Mouse (Mus musculus): ENCODE data around the gene Gria2. TPM values are rescaled to one million over a fixed set of nuclear protein-coding genes. Genes with fewer than 3 reads are reported as not detected.
A peak's percentile ranks its signal among the peaks of the same experiment; 100 is the strongest.

The Gria2 gene
- polyA plus RNA-seq (2021) = not detected

- POLR2A ChIA-PET = no interaction called here
Measured at GRCm38 (mm10) chr3:80802596-80803081, at the start of gene Gria2. Gria2 (minus strand) TSS chr3:80802835.

DNA sequence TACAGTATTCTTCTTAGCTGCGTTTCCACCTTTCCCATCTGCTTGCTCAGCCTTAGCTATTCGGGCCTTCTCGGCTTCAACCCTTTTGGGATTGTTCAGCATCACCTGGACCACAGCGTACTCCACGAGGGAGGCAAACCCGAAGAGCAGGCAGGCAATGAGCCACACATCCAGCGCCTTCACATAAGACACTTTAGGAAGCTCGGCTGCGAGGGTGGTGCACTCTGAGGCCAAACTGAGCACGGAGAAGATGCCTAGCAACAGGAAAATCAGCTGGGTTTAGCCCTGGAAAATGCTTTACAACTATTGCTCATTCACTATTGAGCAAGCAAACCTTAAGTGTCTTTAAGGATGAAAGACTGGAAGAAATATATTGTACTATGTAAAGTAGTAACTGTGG, 48.3 kb upstream of the Gria2 start:
- TF ChIP-seq CTCF (IDR thresholded peaks at IDR 0.05) = no peak
- ChIA-PET CTCF (no interaction called here), POLR2A (interaction anchor here (1.1 kb wide), 1 partner anchor 8 kb away, joined by 3 read pairs; no protein-coding TSS in a partner anchor)
- in situ Hi-C loops (cut with MboI; ENCODE audit: low pct_unique_long_range_greater_than_20kb) = no loop called here
- ATAC-seq = no peak
- DNase-seq (ENCODE audit: low read depth, low spot score) = no peak
- H3K27me3 ChIP-seq = peaks cover 20% of the 10 kb centered on the region

More at GRCm38 (mm10) chr3:80802596-80803081, at the start of gene Gria2:
- DNase-seq (ENCODE audit: low read depth, low spot score) = peak; percentile 37
- H3K27me3 ChIP-seq = peaks cover 39% of the 10 kb centered on the region
- in situ Hi-C loops (cut with MboI; ENCODE audit: low pct_unique_long_range_greater_than_20kb) = loop anchor here (5.0 kb wide), 1 partner anchor 725 kb away; no protein-coding TSS in a partner anchor
- CTCF ChIA-PET = interaction anchor here (0.9 to 1.2 kb wide), 2 partner anchors 48 to 721 kb away, joined by 3 read pairs; no protein-coding TSS in a partner anchor
- ATAC-seq = peak; percentile 92
- no peak for TF ChIP-seq CTCF (IDR thresholded peaks at IDR 0.05)

DNA sequence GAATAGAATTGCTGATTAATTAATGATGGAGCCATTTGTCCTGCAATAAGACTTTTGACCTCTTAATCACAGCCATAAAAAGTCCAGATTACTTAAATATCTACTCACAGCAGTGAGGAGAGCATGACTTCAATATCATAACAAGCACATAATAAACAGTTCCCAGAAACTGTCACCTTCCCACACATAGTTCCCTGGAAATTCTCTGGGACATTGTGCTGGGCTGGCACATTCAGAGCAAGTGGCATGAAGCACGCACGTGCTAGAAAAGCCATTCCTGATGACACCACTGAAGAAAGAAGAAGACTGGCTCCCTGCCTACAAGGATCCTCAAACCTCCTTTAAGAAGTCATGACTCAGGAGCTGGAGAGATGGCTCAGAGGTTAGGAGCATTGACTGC, 43.0 kb upstream of the Gria2 start:
- ChIA-PET POLR2A (no interaction called here), CTCF (no interaction called here)
- DNase-seq (ENCODE audit: low read depth, low spot score) = no peak
- TF ChIP-seq CTCF (IDR thresholded peaks at IDR 0.05) = no peak
- no peak for ATAC-seq
- H3K27me3 ChIP-seq = peaks cover 31% of the 10 kb centered on the region
- in situ Hi-C loops (cut with MboI; ENCODE audit: low pct_unique_long_range_greater_than_20kb) = no loop called here

GRCm38 (mm10) chr3:80839845-80840244, 37.2 kb upstream of the Gria2 start:
- peaks cover 44% of the 10 kb centered on the region for H3K27me3 ChIP-seq
- ATAC-seq (no peak), DNase-seq (ENCODE audit: low read depth, low spot score) (no peak)
- no peak for TF ChIP-seq CTCF (IDR thresholded peaks at IDR 0.05)
- ChIA-PET CTCF (interaction anchor here (1.2 to 1.4 kb wide), 2 partner anchors 9 to 10 kb away, joined by 3 to 4 read pairs; no protein-coding TSS in a partner anchor), POLR2A (no interaction called here)
- in situ Hi-C loops (cut with MboI; ENCODE audit: low pct_unique_long_range_greater_than_20kb) = no loop called here

- in situ Hi-C loops (cut with MboI; ENCODE audit: low pct_unique_long_range_greater_than_20kb) = no loop called here
- no peak for ATAC-seq
- CTCF ChIA-PET = no interaction called here
- peaks cover 38% of the 10 kb centered on the region for H3K27me3 ChIP-seq
- POLR2A ChIA-PET = no interaction called here
- DNase-seq (ENCODE audit: low read depth, low spot score) = no peak
- no peak for TF ChIP-seq CTCF (IDR thresholded peaks at IDR 0.05)
Measured at GRCm38 (mm10) chr3:80837583-80837982, 34.9 kb upstream of the Gria2 start.

GRCm38 (mm10) chr3:80823975-80824374, 21.3 kb upstream of the Gria2 start:
- ChIA-PET CTCF (no interaction called here), POLR2A (no interaction called here)
- ATAC-seq = no peak
- DNase-seq (ENCODE audit: low read depth, low spot score) = no peak
- H3K27me3 ChIP-seq = peaks cover 55% of the 10 kb centered on the region
- TF ChIP-seq CTCF (IDR thresholded peaks at IDR 0.05) = no peak
- in situ Hi-C loops (cut with MboI; ENCODE audit: low pct_unique_long_range_greater_than_20kb) = no loop called here

- H3K27me3 ChIP-seq = peaks cover 61% of the 10 kb centered on the region
- CTCF ChIA-PET = no interaction called here
- no peak for TF ChIP-seq CTCF (IDR thresholded peaks at IDR 0.05)
- ATAC-seq = no peak
- POLR2A ChIA-PET = no interaction called here
- in situ Hi-C loops (cut with MboI; ENCODE audit: low pct_unique_long_range_greater_than_20kb) = no loop called here
- no peak for DNase-seq (ENCODE audit: low read depth, low spot score)
Measured at GRCm38 (mm10) chr3:80818619-80819018, 16.0 kb upstream of the Gria2 start.

- POLR2A ChIA-PET = no interaction called here
- peaks cover 53% of the 10 kb centered on the region for H3K27me3 ChIP-seq
- CTCF ChIA-PET = no interaction called here
- no peak for TF ChIP-seq CTCF (IDR thresholded peaks at IDR 0.05)
- in situ Hi-C loops (cut with MboI; ENCODE audit: low pct_unique_long_range_greater_than_20kb) = no loop called here
- ATAC-seq = no peak
- no peak for DNase-seq (ENCODE audit: low read depth, low spot score)
Measured at GRCm38 (mm10) chr3:80813734-80814133, 11.1 kb upstream of the Gria2 start.

DNA sequence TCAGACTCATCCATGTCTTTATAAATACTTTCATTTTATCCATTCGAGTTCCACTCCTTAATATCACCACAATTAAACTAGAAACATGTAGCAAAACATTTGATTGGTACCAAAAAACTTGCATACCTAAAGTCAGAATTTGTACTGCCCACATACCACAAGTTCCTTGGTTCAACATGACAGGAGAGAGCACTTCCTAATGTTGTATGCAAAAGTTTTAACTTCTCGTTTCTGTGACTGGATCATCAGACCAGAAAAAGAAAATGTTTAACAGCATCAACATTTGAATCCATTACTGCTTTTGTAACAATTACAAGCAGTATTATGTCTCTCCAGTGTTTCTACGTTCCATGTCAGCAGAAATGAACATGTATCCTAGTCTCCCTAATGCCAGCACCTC, 9.6 kb upstream of the Gria2 start:
- no peak for TF ChIP-seq CTCF (IDR thresholded peaks at IDR 0.05)
- in situ Hi-C loops (cut with MboI; ENCODE audit: low pct_unique_long_range_greater_than_20kb) = no loop called here
- H3K27me3 ChIP-seq = peaks cover 61% of the 10 kb centered on the region
- POLR2A ChIA-PET = interaction anchor here (0.6 kb wide), 1 partner anchor 530 kb away, joined by 3 read pairs; no protein-coding TSS in a partner anchor
- CTCF ChIA-PET = interaction anchor here (1.4 kb wide), 1 partner anchor 9 kb away, joined by 4 read pairs; no protein-coding TSS in a partner anchor
- no peak for ATAC-seq
- DNase-seq (ENCODE audit: low read depth, low spot score) = no peak

DNA sequence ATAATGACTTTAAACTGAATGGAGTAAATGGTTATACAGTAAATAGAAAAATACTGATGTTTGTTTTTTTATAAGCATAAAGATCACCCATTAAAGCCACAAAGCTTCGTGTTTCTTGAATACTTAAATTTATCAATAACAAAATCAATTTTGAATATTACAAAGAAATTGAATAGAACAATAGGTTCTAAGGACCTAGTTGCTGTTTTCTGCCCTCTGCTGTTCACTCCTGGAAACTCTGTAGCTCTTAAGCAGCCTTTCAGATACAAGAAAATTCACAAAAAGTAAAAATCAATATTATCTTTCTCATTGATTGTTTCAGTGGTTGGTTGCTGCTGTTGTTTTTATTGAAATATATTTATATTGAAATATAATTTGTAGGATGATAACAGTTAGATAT, 2.7 kb upstream of the Gria2 start:
- in situ Hi-C loops (cut with MboI; ENCODE audit: low pct_unique_long_range_greater_than_20kb) = loop anchor here (5.0 kb wide), 1 partner anchor 948 kb away; no protein-coding TSS in a partner anchor
- ChIA-PET CTCF (interaction anchor here (1.0 to 1.8 kb wide), 4 partner anchors 20 to 980 kb away, joined by 3 to 5 read pairs (median 4); no protein-coding TSS in a partner anchor), POLR2A (no interaction called here)
- DNase-seq (ENCODE audit: low read depth, low spot score) (no peak), ATAC-seq (no peak)
- H3K27me3 ChIP-seq = peaks cover 39% of the 10 kb centered on the region
- no peak for TF ChIP-seq CTCF (IDR thresholded peaks at IDR 0.05)

- CTCF ChIA-PET = interaction anchor here (1.3 to 1.8 kb wide), 2 partner anchors 19 to 87 kb away, joined by 3 to 4 read pairs; no protein-coding TSS in a partner anchor
- in situ Hi-C loops (cut with MboI; ENCODE audit: low pct_unique_long_range_greater_than_20kb) = loop anchor here (5.0 kb wide), 1 partner anchor 727 kb away; no protein-coding TSS in a partner anchor
- peaks cover 41% of the 10 kb centered on the region for H3K27me3 ChIP-seq
- no peak for TF ChIP-seq CTCF (IDR thresholded peaks at IDR 0.05)
- POLR2A ChIA-PET = no interaction called here
- DNase-seq (ENCODE audit: low read depth, low spot score) (no peak), ATAC-seq (no peak)
Measured at GRCm38 (mm10) chr3:80803811-80804210, 1.2 kb upstream of the Gria2 start.

All from Patski (cell line).